Mouse (Mus musculus) urinary bladder, postnatal 36 days (tissue): ENCODE results near the gene Spata31d1a.

ENCODE experiments used
- DNase-seq, 2 experiments: peaks; one replicate each; pipeline ENCODE4 v3.0.0; 2022; ENCODE audit warnings: low spot score in 2 of 2, mixed read lengths in 1 of 2

The Spata31d1a gene

GRCm38 (mm10) chr13:59668501-59669093 lies 41.5 kb downstream of the Spata31d1a start:
- peak; percentile 45 to 47 for DNase-seq

GRCm38 (mm10) chr13:59667763-59668162 lies 42.4 kb downstream of the Spata31d1a start:
- DNase-seq, result no peak

DNA sequence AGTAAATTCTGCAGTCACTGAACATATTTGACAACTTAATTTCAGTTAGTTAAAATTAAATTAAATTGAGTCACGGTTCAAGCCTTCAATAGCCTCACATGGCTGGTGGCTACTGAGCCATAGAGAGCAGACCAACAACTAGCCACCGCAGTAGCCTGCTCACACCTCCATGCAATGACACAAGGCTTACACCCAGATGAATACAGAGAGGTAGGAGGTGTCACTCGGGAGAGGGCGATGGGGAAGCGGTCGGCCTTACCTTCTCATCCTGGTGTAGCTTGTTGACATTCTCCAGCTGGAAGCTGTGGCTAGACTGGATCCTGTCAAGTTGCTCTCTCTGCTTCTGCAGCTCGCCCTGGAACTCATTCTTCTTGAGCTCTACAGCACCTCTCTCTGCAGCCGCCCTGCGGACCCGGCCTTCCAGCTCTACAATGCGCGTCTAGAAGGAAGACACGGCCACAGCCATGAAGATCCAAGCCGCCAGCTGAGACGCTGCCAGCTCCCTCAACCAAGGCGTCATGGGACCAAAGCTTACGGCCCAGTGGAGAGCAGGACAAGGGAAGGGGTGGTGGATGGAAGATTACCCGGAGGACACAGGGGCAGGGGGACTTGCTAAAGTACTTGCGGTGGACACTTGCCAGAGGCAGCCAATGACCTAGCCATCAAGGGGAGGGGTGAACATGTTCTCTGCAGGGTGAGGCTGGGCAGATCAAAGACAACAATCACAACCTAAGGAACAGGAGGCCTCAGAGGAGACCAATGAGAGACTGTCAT lies 46.0 kb downstream of the Spata31d1a start:
- no peak for DNase-seq

DNA sequence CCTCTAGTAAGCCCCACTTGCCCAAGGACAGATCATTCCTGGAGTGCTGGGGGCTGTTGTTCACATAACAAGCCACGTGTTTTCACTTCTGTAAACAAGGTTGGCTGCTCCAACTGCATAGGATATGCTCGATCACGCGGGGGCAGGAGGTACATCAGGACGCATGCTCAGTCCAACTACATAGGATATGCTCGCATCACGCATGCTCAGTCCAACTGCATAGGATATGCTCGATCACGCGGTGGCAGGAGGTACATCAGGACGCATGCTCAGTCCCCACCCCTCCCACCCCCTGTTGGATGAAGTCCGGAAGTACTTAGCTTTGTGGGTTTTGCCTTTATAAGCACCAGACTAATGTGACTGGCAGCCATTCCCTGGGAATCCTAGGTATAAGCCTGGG lies 48.2 kb downstream of the Spata31d1a start:
- no peak for DNase-seq

GRCm38 (mm10) chr13:59661387-59661786 lies 48.7 kb downstream of the Spata31d1a start:
- DNase-seq, result no peak

DNA sequence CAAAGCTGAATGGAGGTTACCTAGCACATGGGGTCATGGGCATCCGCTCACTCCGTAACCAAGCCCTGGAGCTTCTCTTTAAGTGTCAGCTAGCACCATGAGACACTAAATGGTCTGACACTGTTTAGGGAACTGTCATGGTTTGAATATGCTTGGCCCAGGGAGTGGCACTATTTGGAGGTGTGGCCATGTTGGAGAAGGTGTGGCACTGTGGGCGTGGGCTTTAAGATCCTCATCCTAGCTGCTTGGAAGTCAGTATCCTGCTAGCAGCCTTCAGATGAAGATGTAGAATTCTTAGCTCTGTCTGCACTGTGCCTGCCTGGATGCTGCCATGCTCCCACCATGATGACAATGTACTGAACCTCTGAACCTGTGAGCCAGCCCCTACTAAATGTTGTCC lies 49.8 kb downstream of the Spata31d1a start:
- DNase-seq, result no peak

- no peak for DNase-seq
Measured at GRCm38 (mm10) chr13:59657781-59658180, 52.3 kb downstream of the Spata31d1a start.

DNA sequence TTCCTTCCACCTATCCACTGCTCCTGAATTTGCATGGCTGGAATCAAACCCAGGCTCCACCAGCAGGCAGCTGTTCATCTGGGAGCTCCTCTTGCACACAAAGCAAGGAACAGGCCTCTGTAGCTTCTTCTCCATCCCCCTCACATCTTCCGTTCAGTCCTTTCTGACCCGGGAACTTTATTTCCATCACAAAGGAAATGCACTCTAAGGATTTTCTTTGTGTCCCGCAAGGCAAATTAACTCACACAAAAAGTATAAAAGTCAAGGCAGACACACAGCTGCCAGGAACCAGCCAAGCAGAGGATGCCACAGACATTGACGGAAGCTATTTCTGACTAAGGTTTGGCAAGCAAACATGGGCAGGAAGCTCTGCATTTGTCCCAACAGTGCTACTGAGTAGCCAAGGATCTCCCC lies 53.1 kb downstream of the Spata31d1a start:
- no peak for DNase-seq

DNA sequence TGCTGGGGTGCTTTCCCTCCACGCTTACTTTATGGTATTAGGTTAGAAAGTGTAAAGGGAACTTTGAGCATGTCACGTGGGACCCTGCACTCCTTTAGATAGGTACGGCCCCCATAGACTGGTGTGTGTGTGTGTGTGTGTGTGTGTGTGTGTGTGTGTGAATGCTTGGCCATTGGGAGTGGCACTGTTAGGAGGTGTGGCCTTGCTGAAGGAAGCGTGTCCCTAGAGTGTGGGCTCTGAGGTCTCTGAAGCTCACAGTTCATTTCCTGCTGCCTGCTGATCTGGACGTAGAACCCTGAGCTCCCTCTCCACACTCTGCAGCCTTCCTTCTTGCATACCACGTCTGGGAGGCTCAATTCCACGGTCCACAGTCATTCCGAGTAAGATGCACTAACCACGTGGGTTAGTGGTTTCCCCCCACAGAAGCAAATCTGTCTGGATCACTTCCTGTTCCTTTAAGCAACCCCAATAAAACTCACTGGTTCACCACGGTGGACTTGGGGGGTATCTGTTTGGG lies 53.8 kb downstream of the Spata31d1a start:
- no peak for DNase-seq

DNA sequence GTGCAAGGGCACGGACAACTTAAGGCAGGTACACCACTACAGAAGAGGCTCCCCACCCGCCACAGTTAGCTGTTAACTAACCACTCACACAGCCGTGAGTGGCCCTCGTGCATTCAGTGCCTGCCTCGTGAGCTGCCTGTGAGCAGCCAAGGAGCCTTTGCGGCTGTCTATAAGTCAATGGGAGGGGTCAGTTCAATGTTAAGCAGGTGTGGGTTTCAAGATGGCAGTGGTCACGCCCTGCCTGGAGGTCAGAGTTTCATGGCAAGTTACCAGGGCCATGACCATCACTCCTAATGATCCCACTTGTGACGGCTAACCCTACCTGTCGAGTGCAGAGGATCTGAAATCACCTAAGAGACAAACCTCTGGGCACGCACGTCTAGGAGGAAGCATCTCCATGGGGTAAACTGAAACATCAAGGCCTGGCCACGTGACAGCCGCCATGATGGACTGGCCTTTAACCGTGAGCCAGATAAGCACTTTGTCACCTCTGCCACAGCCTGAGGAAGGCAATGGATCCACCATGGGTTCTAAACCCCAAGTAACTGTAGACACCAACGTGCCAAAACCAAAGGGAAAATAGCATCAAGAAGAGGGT lies 54.3 kb downstream of the Spata31d1a start:
- DNase-seq, result no peak

GRCm38 (mm10) chr13:59654465-59654864 lies 55.7 kb downstream of the Spata31d1a start:
- DNase-seq, result no peak

GRCm38 (mm10) chr13:59653136-59653535 lies 57.0 kb downstream of the Spata31d1a start:
- no peak for DNase-seq

GRCm38 (mm10) chr13:59652651-59653050 lies 57.5 kb downstream of the Spata31d1a start:
- no peak for DNase-seq
